Mouse (Mus musculus) midbrain, embryonic 10.5 days (tissue): ENCODE measurements around the gene Txnl4b. TPM values are rescaled to one million over a fixed set of nuclear protein-coding genes. Genes with fewer than 3 reads are reported as not detected.

Source experiments
- DNase-seq: peaks from one replicate; pipeline ENCODE4 v3.0.0-alpha.2; 2017; ENCODE audit warnings: low spot score
- H3K27ac ChIP-seq: fragments of 300-500 bp; sonication (generic); replicated peaks from 2 replicates; pipeline ENCODE4 v1.5.1; 2016; ENCODE audit warnings: mild to moderate bottlenecking
- H3K27me3 ChIP-seq: fragments of 300-500 bp; sonication (generic); 2 replicates; pipeline ENCODE4 v1.6.1; 2016; ENCODE audit warnings: low read depth, mild to moderate bottlenecking; ENCODE audit not compliant: poor library complexity, severe bottlenecking
- H3K36me3 ChIP-seq: fragments of 300-500 bp; sonication (generic); 2 replicates; pipeline ENCODE4 v1.6.1; 2016; ENCODE audit warnings: mild to moderate bottlenecking, moderate library complexity
- H3K4me1 ChIP-seq: fragments of 300-500 bp; sonication (generic); 2 replicates; pipeline ENCODE4 v1.6.1; 2016
- H3K4me3 ChIP-seq: fragments of 300-500 bp; sonication (generic); 2 replicates; pipeline ENCODE4 v1.5.1; 2016; ENCODE audit warnings: mild to moderate bottlenecking, moderate library complexity
- H3K9me3 ChIP-seq: fragments of 300-500 bp; sonication (generic); replicated peaks from 2 replicates; pipeline ENCODE4 v1.6.1; 2016; ENCODE audit warnings: mild to moderate bottlenecking
- WGBS: fragments of 180-500 bp; shearing (Covaris S2); methylation state at CpG from one replicate; pipeline ENCODE4 v1.1.7; 2016; 5-methylcytosine and 5-hydroxymethylcytosine counted together
- polyA plus RNA-seq: library from polyadenylated mRNA; unstranded; fragments of >200 nt; fragmentation: Nextera tagmentation; extraction: Ambion mirVana; gene quantifications from 2 replicates; pipeline ENCODE4 v1.2.1, GENCODE M21; 2016

Gene Txnl4b
- polyA plus RNA-seq, 1 experiment from 2014 or later = 30.5 TPM

DNA sequence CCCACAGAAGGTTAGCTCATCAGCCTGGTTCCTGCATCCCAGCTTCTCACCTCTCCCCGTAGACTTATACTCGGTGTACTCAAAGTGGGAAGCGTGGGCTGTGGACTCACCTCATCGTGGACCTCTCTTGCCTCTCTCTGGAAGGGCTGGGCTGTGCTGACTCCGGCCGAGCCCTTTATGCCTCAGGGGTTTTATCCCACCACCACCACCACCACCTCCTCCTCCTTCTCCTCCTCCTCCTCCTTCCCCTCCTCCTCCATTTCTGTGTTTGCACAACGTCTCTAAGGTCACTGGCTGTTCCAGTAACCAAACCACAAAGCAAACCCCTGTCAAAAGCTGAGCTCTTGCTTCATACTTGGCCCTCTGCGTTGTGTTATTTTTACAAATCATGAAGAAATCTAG is 13.2 kb downstream of the Txnl4b start, which contains the start of gene Hp:
Gene Hp (minus strand): TSS at position 273 of the 402 bp plus-strand sequence.
- no peak for DNase-seq
- H3K4me1 ChIP-seq = no peaks in the 10 kb centered on the region
- H3K27me3 ChIP-seq = no peaks in the 10 kb centered on the region
- no peak within 1 kb of the TSS for H3K4me3 ChIP-seq
- H3K9me3 ChIP-seq = no peaks in the 10 kb centered on the region; the same call in 1 of the 2 replicates
- H3K36me3 ChIP-seq = peaks cover under 1% of the 10 kb centered on the region; the same call in 1 of the 2 replicates
- no peak within 1 kb of the TSS for H3K27ac ChIP-seq
- 82% methylated on average over 8 of the region's 8 CpGs for WGBS

DNA sequence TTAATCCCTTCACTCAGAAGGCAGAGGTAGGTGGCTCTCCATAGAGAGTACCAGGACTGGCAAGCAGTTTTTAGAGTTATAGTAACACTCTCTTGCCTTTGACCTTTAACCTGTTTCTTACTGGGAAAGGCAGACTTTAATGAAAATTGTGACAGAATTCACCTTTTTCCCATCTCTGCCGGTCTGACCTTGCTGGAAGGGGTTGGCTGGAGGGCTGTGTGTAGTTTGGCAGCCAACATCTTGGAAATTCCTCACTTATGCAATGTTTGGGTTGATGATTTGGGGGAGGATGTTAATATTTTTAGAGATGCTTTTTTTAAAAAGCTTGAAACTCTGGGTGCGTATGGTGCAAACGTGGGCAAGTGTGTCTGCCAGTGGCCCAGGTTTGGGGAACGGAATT is 18.6 kb downstream of the Txnl4b start:
- no peak for DNase-seq
- no peak overlapping the region for H3K27ac ChIP-seq

DNA sequence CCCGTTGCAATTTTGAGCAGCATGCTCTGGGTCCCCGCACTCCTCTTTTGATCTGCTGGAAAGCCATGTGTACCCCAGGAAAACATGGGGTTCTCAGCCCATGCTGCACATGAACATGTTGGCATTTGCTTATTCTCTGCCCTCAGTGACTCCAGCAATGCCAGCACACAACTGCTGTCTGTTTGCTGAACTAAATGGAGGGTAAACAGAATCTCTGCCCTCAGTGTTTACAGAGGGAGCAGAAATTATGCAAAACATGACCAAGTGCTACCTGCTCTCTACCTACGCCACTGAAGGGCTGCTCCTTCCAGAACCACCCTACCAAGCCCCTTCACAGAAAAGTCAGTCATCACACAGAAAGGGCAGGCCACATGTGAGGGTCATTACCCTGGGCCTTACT is 19.1 kb downstream of the Txnl4b start:
- H3K27ac ChIP-seq = no peak overlapping the region
- DNase-seq = no peak
- no peaks in the 10 kb centered on the region for H3K4me1 ChIP-seq
- H3K4me3 ChIP-seq = no peak overlapping the region
- 84% methylated on average over 3 of the region's 3 CpGs for WGBS
- H3K27me3 ChIP-seq = no peaks in the 10 kb centered on the region
- H3K36me3 ChIP-seq = no peaks in the 10 kb centered on the region
- no peaks in the 10 kb centered on the region; the same call in 1 of the 2 replicates for H3K9me3 ChIP-seq

More for the DNA sequence above, 18.6 kb downstream of the Txnl4b start:
- H3K9me3 ChIP-seq = no peaks in the 10 kb centered on the region; the same call in 1 of the 2 replicates
- no peaks in the 10 kb centered on the region for H3K27me3 ChIP-seq
- 92% methylated on average over 4 of the region's 4 CpGs for WGBS
- H3K36me3 ChIP-seq = no peaks in the 10 kb centered on the region
- no peaks in the 10 kb centered on the region for H3K4me1 ChIP-seq
- no peak overlapping the region for H3K4me3 ChIP-seq

DNA sequence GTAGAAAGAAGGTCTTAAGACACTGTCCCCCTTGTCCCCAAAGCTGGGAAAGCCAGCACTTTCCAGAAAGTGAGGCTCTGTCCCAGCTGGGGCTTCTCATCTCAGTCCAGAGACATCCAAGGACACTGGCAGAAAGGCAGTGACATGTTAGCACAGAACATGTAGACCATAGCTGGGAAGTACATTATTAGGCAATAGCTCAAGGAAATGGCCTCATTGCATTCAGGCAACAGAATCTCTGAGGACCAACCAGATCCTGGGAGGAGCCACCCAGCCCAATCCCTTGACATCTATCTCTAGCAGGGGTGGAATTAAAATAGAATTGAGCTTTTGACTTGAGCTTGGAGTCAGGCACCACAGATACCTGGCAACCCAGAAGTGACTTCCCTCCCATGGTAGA is 20.0 kb downstream of the Txnl4b start:
- Histone ChIP-seq H3K27me3 (no peaks in the 10 kb centered on the region), H3K36me3 (no peaks in the 10 kb centered on the region), H3K4me1 (no peaks in the 10 kb centered on the region), H3K9me3 (no peaks in the 10 kb centered on the region; the same call in 1 of the 2 replicates), H3K27ac (no peak overlapping the region), H3K4me3 (no peak overlapping the region)
- DNase-seq = no peak

DNA sequence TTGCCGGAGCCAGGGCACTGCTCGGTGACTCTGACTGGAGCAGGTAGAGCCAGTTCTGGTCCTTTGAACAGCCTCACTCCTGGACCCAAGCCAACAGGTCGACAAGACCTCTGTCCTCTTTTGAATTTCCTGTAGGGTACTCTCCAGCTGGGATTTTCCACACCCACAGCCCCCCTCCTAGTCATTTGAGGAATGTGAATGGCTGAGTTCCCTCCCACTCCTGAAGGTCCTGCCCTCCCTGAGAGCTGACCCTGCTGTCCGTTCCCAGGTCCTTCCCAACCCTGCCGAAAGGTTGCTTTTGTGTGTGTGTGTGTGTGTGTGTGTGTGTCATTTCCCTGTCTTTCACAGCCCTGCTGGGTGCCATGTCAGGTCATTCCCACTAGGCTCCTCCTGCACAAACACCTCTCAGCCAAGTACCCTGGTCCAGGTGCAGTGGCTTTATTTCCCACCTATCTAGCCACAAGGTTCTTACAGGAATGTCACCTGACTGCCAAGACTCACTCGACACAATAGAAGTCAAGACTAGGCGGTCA is 21.3 kb downstream of the Txnl4b start:
- WGBS = 73% methylated on average over 7 of the region's 7 CpGs
- Histone ChIP-seq H3K27me3 (no peaks in the 10 kb centered on the region), H3K36me3 (peaks cover 7% of the 10 kb centered on the region), H3K4me1 (no peaks in the 10 kb centered on the region), H3K4me3 (no peak overlapping the region), H3K27ac (no peak overlapping the region), H3K9me3 (no peaks in the 10 kb centered on the region; the same call in 1 of the 2 replicates)
- no peak for DNase-seq

DNA sequence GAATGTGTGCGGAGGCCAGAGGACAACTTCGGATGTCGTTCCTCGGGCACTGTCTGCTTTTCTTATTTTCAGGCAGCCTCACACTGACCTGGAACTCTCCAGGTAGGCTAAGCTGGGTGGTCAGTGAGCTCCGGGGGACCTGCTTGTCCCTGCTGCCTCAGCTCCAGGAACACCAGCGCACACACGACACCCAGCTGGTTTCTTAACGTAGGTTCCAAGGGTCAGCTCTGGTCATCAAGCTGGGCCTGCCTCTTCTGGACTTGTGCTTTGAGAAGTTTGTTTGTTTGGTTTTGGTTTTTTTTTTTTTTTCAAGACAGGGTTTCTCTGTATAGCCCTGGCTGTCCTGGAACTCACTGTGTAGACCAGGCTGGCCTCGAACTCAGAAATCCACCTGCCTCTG is 25.2 kb downstream of the Txnl4b start:
- H3K27ac ChIP-seq = no peak overlapping the region
- WGBS = 87% methylated on average over 9 of the region's 9 CpGs

DNA sequence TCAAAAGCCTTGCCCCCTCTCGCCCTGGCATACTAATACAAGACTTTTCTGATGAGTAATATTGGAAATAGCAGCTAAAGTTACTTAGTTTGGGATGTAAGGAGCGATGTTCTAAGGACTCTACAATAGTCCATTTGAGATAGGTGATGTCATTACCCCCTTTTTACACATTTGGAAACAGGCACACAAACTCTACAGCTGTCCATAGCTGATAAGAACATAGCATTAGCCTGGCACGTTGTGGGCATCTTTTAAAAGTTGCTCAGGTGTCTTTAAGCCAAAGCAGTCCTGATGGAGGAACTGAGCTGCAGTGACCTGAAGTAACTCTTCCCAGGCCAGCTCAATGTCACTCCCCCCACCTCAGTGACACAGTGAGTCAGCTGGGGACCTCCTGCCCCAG is 25.7 kb downstream of the Txnl4b start:
- H3K36me3 ChIP-seq = peaks cover 43% of the 10 kb centered on the region
- no peak for DNase-seq
- H3K4me3 ChIP-seq = no peak overlapping the region
- H3K27me3 ChIP-seq = no peaks in the 10 kb centered on the region
- no peaks in the 10 kb centered on the region for H3K9me3 ChIP-seq
- no peaks in the 10 kb centered on the region for H3K4me1 ChIP-seq
- H3K27ac ChIP-seq = no peak overlapping the region
- 91% methylated on average over 3 of the region's 3 CpGs for WGBS

More for the DNA sequence above, 25.2 kb downstream of the Txnl4b start:
- H3K4me3 ChIP-seq = no peak overlapping the region
- no peaks in the 10 kb centered on the region for H3K4me1 ChIP-seq
- no peaks in the 10 kb centered on the region for H3K9me3 ChIP-seq
- peaks cover 43% of the 10 kb centered on the region for H3K36me3 ChIP-seq
- DNase-seq = no peak
- H3K27me3 ChIP-seq = no peaks in the 10 kb centered on the region

DNA sequence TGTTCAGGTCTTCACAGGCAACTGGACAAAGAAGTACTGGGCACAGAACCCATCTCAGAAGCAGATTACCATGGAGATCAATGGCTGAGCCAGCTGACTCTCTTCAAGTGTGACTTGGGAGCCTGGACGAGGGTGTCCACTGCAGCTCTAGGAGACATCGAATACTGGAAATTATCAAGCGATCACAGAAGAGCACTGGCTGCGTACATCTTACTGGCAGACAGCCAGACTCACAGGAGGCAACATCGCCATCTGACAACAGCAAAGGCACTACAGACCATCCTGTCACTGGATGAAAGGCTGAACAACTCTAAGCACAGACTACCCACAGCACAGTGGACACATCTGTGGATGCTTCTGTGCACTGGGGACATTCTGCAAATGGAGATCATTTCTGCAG is 26.5 kb downstream of the Txnl4b start:
- no peak for DNase-seq
- 95% methylated on average over 5 of the region's 5 CpGs for WGBS
- Histone ChIP-seq H3K9me3 (no peaks in the 10 kb centered on the region), H3K27ac (no peak overlapping the region), H3K27me3 (no peaks in the 10 kb centered on the region), H3K36me3 (peaks cover 50% of the 10 kb centered on the region), H3K4me1 (no peaks in the 10 kb centered on the region), H3K4me3 (no peak overlapping the region)

DNA sequence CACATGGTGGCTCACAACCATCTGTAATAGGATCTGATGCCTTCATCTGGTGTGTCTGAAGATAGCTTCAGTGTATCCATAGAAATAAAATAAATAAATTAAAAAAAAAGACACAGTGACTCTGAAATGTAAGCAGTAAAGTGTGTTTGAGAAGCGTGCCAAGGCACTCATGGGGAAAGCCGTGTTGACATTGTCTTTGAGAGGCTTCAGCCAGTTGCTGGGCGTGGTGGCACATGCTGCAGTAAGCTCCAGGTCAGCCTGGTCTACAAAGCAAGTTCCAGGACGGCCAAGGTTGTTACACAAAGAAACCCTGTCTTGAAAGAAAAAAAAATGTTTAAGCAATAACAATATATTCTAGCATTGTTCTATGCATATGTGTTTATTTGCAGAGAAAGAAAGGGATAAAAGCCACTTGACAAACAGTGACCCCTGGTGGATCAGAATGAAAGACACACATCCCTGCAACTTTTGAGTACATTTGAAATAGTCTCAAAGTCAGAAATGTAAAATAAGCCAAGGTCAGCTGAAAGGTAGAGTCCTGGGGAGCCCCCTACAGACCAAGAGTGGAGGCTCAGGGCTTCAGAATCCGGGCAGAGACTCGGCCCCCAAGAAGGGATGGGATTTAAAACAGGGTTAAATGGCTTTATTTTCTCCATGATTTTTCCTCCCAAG is 27.6 kb downstream of the Txnl4b start:
- Histone ChIP-seq H3K4me3 (no peak overlapping the region), H3K9me3 (no peaks in the 10 kb centered on the region), H3K36me3 (peaks cover 57% of the 10 kb centered on the region), H3K4me1 (no peaks in the 10 kb centered on the region), H3K27ac (no peak overlapping the region), H3K27me3 (no peaks in the 10 kb centered on the region)
- 81% methylated on average over 6 of the region's 6 CpGs for WGBS
- DNase-seq = no peak

DNA sequence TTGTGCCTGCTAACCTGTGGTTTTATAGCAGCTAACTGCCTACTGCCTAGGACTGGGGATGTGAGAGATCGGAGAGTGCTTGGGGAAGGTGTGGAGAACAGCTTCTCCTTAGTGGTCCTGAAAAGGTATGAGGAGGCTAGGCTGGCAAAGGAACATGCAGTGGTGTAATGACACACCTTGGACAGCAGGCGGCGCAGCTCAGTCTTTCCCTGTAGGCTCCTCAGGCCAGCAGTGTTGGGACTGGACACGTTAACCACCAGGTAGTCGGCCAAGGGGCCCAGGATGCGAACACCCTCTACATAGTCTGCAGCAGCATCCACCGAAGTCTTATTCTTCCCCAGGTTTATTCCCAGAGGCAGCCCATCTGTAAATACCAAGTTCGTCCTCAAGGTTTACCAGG is 30.2 kb downstream of the Txnl4b start:
- Histone ChIP-seq H3K4me3 (no peak overlapping the region), H3K4me1 (no peaks in the 10 kb centered on the region), H3K27me3 (no peaks in the 10 kb centered on the region), H3K36me3 (peaks cover 79% of the 10 kb centered on the region), H3K9me3 (no peaks in the 10 kb centered on the region), H3K27ac (no peak overlapping the region)
- peak; percentile 57 for DNase-seq
- WGBS = 52% methylated on average over 8 of the region's 8 CpGs

DNA sequence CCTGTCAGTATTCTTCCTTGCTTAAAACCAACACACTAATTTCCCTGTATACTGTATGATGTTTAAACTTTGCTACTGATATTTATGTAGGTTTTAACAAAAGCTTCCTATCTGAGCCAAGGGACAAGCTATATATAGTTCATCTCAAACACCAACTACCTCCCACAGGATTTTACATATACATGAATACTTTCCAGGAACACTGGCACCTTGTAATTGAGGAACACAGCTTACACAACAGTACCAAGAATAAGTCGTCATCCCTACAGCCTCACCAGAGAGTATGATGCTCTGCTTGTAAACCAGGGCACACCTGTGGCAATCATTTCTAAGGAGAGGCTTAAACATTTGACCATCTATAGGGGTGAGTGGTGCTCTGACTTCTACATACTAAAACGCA is 41.0 kb downstream of the Txnl4b start:
- Histone ChIP-seq H3K4me3 (no peak overlapping the region), H3K9me3 (no peaks in the 10 kb centered on the region), H3K36me3 (peaks cover 40% of the 10 kb centered on the region), H3K4me1 (peaks cover 21% of the 10 kb centered on the region), H3K27ac (no peak overlapping the region), H3K27me3 (no peaks in the 10 kb centered on the region)
- WGBS = 86% methylated on average over 2 of the region's 2 CpGs
- DNase-seq = no peak

DNA sequence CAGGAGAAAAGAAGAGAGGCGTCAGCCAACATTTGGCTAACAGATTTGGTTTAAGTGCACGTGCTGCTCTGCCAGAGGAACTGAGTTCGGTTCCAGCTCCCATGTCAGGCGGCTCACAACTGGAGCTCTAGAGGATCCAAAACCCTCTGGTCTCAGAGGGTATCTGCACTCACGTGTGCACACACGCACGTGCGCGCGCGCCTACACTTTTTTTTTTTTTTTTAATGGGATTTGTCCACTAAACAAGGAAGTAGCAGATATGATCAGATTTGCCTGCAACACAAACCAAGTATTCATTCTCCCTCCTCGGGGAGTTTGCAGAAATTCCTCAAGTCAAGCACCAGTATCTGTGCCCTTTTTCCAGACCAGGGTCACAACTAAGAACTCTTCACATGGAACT is 42.0 kb downstream of the Txnl4b start:
- peaks cover 33% of the 10 kb centered on the region for H3K36me3 ChIP-seq
- H3K9me3 ChIP-seq = no peaks in the 10 kb centered on the region
- H3K4me3 ChIP-seq = peak overlapping the region; percentile 70
- no peaks in the 10 kb centered on the region for H3K27me3 ChIP-seq
- H3K4me1 ChIP-seq = peaks cover 21% of the 10 kb centered on the region
- WGBS = 14% methylated on average over 12 of the region's 12 CpGs
- no peak for DNase-seq
- H3K27ac ChIP-seq = peak overlapping the region; percentile 91

DNA sequence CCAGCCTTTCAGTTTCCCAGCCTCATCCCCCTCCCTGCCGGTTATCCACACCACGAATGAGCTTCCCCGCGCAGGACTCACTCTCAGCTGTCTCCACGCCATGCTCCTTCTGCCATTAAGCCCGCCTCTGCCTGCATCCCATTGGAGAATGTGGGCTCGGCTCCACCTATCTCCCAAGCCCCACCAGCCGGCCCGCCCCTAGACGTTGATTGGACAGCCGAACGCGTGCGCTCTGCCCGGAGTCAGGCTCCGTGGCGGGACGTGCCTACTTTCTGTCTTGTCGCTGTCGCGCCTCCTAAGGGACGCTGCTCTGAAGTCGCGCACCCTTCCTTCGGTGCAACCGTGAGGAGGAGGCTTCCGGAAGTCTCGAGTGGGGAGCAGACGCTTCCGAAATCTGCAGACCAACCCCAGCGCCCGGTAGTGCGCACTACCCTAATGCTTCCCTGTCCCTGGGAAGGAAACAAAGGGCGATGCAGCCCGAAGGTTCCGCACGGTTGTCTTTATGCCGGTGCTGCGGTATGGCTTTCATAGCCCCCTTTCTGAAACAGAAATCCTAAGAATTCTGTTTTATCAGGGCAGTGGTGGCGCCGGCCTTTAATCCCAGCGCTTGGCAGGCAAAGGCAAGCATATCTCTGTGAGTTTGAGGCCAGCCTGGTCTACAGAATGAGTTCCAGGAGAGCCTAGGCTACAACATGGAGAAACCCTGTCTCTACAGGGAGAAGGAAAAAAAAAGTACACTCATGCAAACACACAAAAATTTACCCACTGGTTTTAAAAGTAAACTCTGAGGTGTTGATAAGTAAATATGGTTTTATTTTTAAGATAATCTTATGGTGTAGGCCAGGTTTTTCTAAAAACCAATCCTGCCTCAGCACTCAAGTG is 42.8 kb downstream of the Txnl4b start, which contains the start of gene Dhodh:
Gene Dhodh (minus strand): TSS at position 403 of the 882 bp plus-strand sequence.
- Histone ChIP-seq H3K36me3 (peaks cover 24% of the 10 kb centered on the region), H3K4me3 (peak within 1 kb of the TSS; percentile 70), H3K4me1 (peaks cover 21% of the 10 kb centered on the region), H3K27me3 (no peaks in the 10 kb centered on the region), H3K27ac (peak within 1 kb of the TSS; percentile 91), H3K9me3 (no peaks in the 10 kb centered on the region)
- WGBS = under 1% methylated on average over 42 of the region's 42 CpGs
- peak; percentile 96 for DNase-seq
